Comparison of ENCODE assay signal across 8 mouse cellular contexts in genomic region chr2:103796861-103797466, GRCm38 (mm10). TPM values are rescaled to one million over a fixed set of nuclear protein-coding genes. Genes with fewer than 3 reads are reported as not detected.
DNase-seq lines count a peak whose midpoint lies in the region; ATAC-seq lines count a peak whose summit lies in the region.

No protein-coding gene starts in this region.

- no peaks in the 10 kb centered on the region for H3K27me3 ChIP-seq in embryonic facial prominence, embryonic 15.5 days
- H3K27me3 ChIP-seq in heart, embryonic 11.5 days (ENCODE audit: control insufficient read depth, insufficient read depth, low read length), result no peaks in the 10 kb centered on the region
- no peaks in the 10 kb centered on the region for H3K27me3 ChIP-seq in liver, embryonic 11.5 days (replicated peaks; ENCODE audit: control insufficient read depth, insufficient read depth, low read length)
- no peaks in the 10 kb centered on the region for H3K27me3 ChIP-seq in stomach, embryonic 14.5 days (ENCODE audit: control insufficient read depth, insufficient read depth, low read length)

- peak; percentile 82 to 87 for DNase-seq in B cell, adult 2 months
- DNase-seq in adrenal gland, postnatal 36 days, result peak; percentile 88 to 95
- DNase-seq in kidney, postnatal 10 days, result peak; percentile 92
- DNase-seq in liver, embryonic 11.5 days (ENCODE audit: low spot score), result no peak

- H3K4me3 ChIP-seq in embryonic facial prominence, embryonic 15.5 days (replicated peaks), result peak overlapping the region; percentile 95
- peak overlapping the region; percentile 97 for H3K4me3 ChIP-seq in heart, embryonic 11.5 days (ENCODE audit: low read depth, low read length)
- H3K4me3 ChIP-seq in liver, embryonic 11.5 days (ENCODE audit: low read depth, low read length), result peak overlapping the region; percentile 98
- peak overlapping the region; percentile 98 for H3K4me3 ChIP-seq in stomach, embryonic 14.5 days (ENCODE audit: low read depth, low read length)

- peak; percentile 69 for ATAC-seq in embryonic facial prominence, embryonic 15.5 days (ENCODE audit: insufficient number of reproducible peaks, low FRiP score, low TSS enrichment, low read depth)
- peak; percentile 77 for ATAC-seq in heart, embryonic 11.5 days (replicated peaks; ENCODE audit: insufficient number of reproducible peaks, low FRiP score, low TSS enrichment)
- peak; percentile 74 for ATAC-seq in liver, embryonic 11.5 days (replicated peaks; ENCODE audit: low FRiP score)
- ATAC-seq in monocyte, adult 5-6 weeks (replicated peaks; ENCODE audit: insufficient number of reproducible peaks, low FRiP score, low TSS enrichment, poor library complexity, severe bottlenecking), result peak; percentile 36; the same call in 1 of the 2 replicates
- ATAC-seq in stomach, embryonic 14.5 days (ENCODE audit: insufficient number of reproducible peaks, insufficient read depth, low FRiP score, low read depth), result peak; percentile 66

- H3K9me3 ChIP-seq in embryonic facial prominence, embryonic 15.5 days (replicated peaks), result no peaks in the 10 kb centered on the region
- H3K9me3 ChIP-seq in heart, embryonic 11.5 days (replicated peaks; ENCODE audit: control insufficient read depth, low read length), result no peaks in the 10 kb centered on the region
- no peaks in the 10 kb centered on the region for H3K9me3 ChIP-seq in liver, embryonic 11.5 days (ENCODE audit: control insufficient read depth, low read length)
- H3K9me3 ChIP-seq in stomach, embryonic 14.5 days (ENCODE audit: control insufficient read depth, low read depth, low read length), result no peaks in the 10 kb centered on the region

- H3K36me3 ChIP-seq in embryonic facial prominence, embryonic 15.5 days, result peaks cover 17% of the 10 kb centered on the region
- H3K36me3 ChIP-seq in heart, embryonic 11.5 days (ENCODE audit: control insufficient read depth, insufficient read depth, low read length), result 0 out of 2 replicates have a peak, but pooled peaks cover 8% of the 10 kb centered on the region
- peaks cover 13% of the 10 kb centered on the region; the same call in 1 of the 2 replicates for H3K36me3 ChIP-seq in liver, embryonic 11.5 days (ENCODE audit: control insufficient read depth, insufficient read depth, low read length)
- H3K36me3 ChIP-seq in stomach, embryonic 14.5 days (ENCODE audit: control insufficient read depth, insufficient read depth, low read length), result peaks cover 20% of the 10 kb centered on the region

- H3K4me2 ChIP-seq in embryonic facial prominence, embryonic 15.5 days (replicated peaks), result peak overlapping the region; percentile 71
- H3K4me2 ChIP-seq in heart, embryonic 11.5 days, result peak overlapping the region; percentile 72
- H3K4me2 ChIP-seq in liver, embryonic 11.5 days, result peak overlapping the region; percentile 63
- H3K4me2 ChIP-seq in stomach, embryonic 14.5 days (replicated peaks; ENCODE audit: low read depth, low read length), result peak overlapping the region; percentile 48

- WGBS in embryonic facial prominence, embryonic 15.5 days, result under 1% methylated on average over 62 of the region's 72 CpGs
- under 1% methylated on average over 62 of the region's 72 CpGs for WGBS in heart, embryonic 11.5 days (ENCODE audit: insufficient replicate concordance)
- under 1% methylated on average over 34 of the region's 72 CpGs for WGBS in liver, embryonic 11.5 days
- 0% methylated on average over 50 of the region's 72 CpGs for whole genome bisulfite sequencing in stomach, embryonic 14.5 days

- H3K9ac ChIP-seq in embryonic facial prominence, embryonic 15.5 days, result peak overlapping the region; percentile 95
- H3K9ac ChIP-seq in heart, embryonic 11.5 days (ENCODE audit: low read depth, low read length), result peak overlapping the region; percentile 99
- H3K9ac ChIP-seq in liver, embryonic 11.5 days (ENCODE audit: low read depth, low read length), result peak overlapping the region; percentile 96
- H3K9ac ChIP-seq in stomach, embryonic 14.5 days (replicated peaks; ENCODE audit: low read depth, low read length), result peak overlapping the region; percentile 96

- peaks cover 17% of the 10 kb centered on the region for H3K4me1 ChIP-seq in embryonic facial prominence, embryonic 15.5 days
- H3K4me1 ChIP-seq in heart, embryonic 11.5 days (ENCODE audit: control insufficient read depth, insufficient read depth, low read length), result no peaks in the 10 kb centered on the region; the same call in 1 of the 2 replicates
- H3K4me1 ChIP-seq in liver, embryonic 11.5 days (replicated peaks; ENCODE audit: control insufficient read depth, insufficient read depth, low read length), result peaks cover 15% of the 10 kb centered on the region
- peaks cover 14% of the 10 kb centered on the region for H3K4me1 ChIP-seq in stomach, embryonic 14.5 days (ENCODE audit: control insufficient read depth, insufficient read depth, low read length)

- H3K27ac ChIP-seq in embryonic facial prominence, embryonic 15.5 days (replicated peaks), result peak overlapping the region; percentile 100
- peak overlapping the region; percentile 100 for H3K27ac ChIP-seq in heart, embryonic 11.5 days (ENCODE audit: low read depth, low read length)
- peak overlapping the region; percentile 100 for H3K27ac ChIP-seq in liver, embryonic 11.5 days (ENCODE audit: low read depth, low read length)
- H3K27ac ChIP-seq in stomach, embryonic 14.5 days (ENCODE audit: low read length), result peak overlapping the region; percentile 100

RNA-seq across cellular contexts. Expression of gene Caprin1, which starts 0.5 kb away (rescaled TPM):
- total RNA-seq in adrenal gland, postnatal 36 days (2021), result 100 to 1,000 TPM; 433 to 467 TPM
- polyA plus RNA-seq in embryonic facial prominence, embryonic 15.5 days (2015; fragmentation: Nextera tagmentation; extraction: Ambion mirVana), result 245 and 248 TPM in 2 replicates
- 307 and 343 TPM in 2 replicates for polyA plus RNA-seq in heart, embryonic 11.5 days (2014; fragmentation: Nextera tagmentation; extraction: Ambion mirVana)
- polyA plus RNA-seq in liver, embryonic 11.5 days (2014; fragmentation: Nextera tagmentation; extraction: Ambion mirVana), result 345 and 405 TPM in 2 replicates
- total RNA-seq in monocyte, adult 5-6 weeks (2017), result 252 to 314 TPM (median 306 TPM) in 3 replicates
- 355 and 358 TPM in 2 replicates for polyA plus RNA-seq in stomach, embryonic 14.5 days (2014; fragmentation: Nextera tagmentation; extraction: Ambion mirVana)

RNA-seq across cellular contexts. Expression of gene Nat10, which starts 35.9 kb away (rescaled TPM):
- 10 to 100 TPM; 34.4 to 37.3 TPM for total RNA-seq in adrenal gland, postnatal 36 days (2021)
- polyA plus RNA-seq in embryonic facial prominence, embryonic 15.5 days (2015; fragmentation: Nextera tagmentation; extraction: Ambion mirVana), result 23.8 and 24.5 TPM in 2 replicates
- polyA plus RNA-seq in heart, embryonic 11.5 days (2014; fragmentation: Nextera tagmentation; extraction: Ambion mirVana), result 15.3 and 18.0 TPM in 2 replicates
- polyA plus RNA-seq in liver, embryonic 11.5 days (2014; fragmentation: Nextera tagmentation; extraction: Ambion mirVana), result 55.1 and 58.8 TPM in 2 replicates
- total RNA-seq in monocyte, adult 5-6 weeks (2017), result 25.1 to 46.8 TPM (median 32.7 TPM) in 3 replicates
- 26.7 and 27.4 TPM in 2 replicates for polyA plus RNA-seq in stomach, embryonic 14.5 days (2014; fragmentation: Nextera tagmentation; extraction: Ambion mirVana)
